In genomic region chr4:125127305-125128084, GRCm38 (mm10) we compare ENCODE assay signal across 8 mouse cellular contexts. TPM values are rescaled to one million over a fixed set of nuclear protein-coding genes. Genes with fewer than 3 reads are reported as not detected.
DNase-seq lines count a peak whose midpoint lies in the region; ATAC-seq and TF ChIP-seq lines count a peak whose summit lies in the region.

Gene Zc3h12a, minus strand, starts transcription at chr4:125127840.

- no peaks in the 10 kb centered on the region for H3K36me3 ChIP-seq in intestine, embryonic 14.5 days (ENCODE audit: control insufficient read depth, insufficient read depth, low read length)
- H3K36me3 ChIP-seq in limb, embryonic 14.5 days (ENCODE audit: control insufficient read depth, insufficient read depth, low read length) = no peaks in the 10 kb centered on the region
- no peaks in the 10 kb centered on the region for H3K36me3 ChIP-seq in midbrain, embryonic 15.5 days (replicated peaks)
- H3K36me3 ChIP-seq in spleen, adult 2 months (ENCODE audit: control insufficient read depth, insufficient read depth, low read length) = peaks cover 19% of the 10 kb centered on the region

- peak; percentile 85 for ATAC-seq in intestine, embryonic 14.5 days (replicated peaks; ENCODE audit: low FRiP score, low TSS enrichment, low read depth)
- peak; percentile 90 for ATAC-seq in limb, embryonic 14.5 days (ENCODE audit: low FRiP score, low read depth)
- ATAC-seq in midbrain, embryonic 15.5 days (replicated peaks) = peak; percentile 87

- 2% methylated on average over 59 of the region's 62 CpGs for WGBS in intestine, embryonic 14.5 days
- 3% methylated on average over 55 of the region's 62 CpGs for WGBS in limb, embryonic 14.5 days
- WGBS in midbrain, embryonic 15.5 days = 2% methylated on average over 62 of the region's 62 CpGs
- WGBS in spleen, adult 2 months = under 1% methylated on average over 62 of the region's 62 CpGs

- peak within 1 kb of the TSS; percentile 40 for H3K9ac ChIP-seq in intestine, embryonic 14.5 days (ENCODE audit: low read length)
- peak within 1 kb of the TSS; percentile 45; the same call in 1 of the 2 replicates for H3K9ac ChIP-seq in limb, embryonic 14.5 days (ENCODE audit: low read depth, low read length, severe bottlenecking)
- H3K9ac ChIP-seq in midbrain, embryonic 15.5 days = peak within 1 kb of the TSS; percentile 54

- H3K4me3 ChIP-seq in cortical plate, adult 2 months (ENCODE audit: insufficient read depth, low read length) = peak within 1 kb of the TSS; percentile 58
- peak within 1 kb of the TSS; percentile 60 for H3K4me3 ChIP-seq in intestine, embryonic 14.5 days (ENCODE audit: low read depth, low read length)
- peak within 1 kb of the TSS; percentile 63 for H3K4me3 ChIP-seq in limb, embryonic 14.5 days (replicated peaks; ENCODE audit: low read length)
- peak within 1 kb of the TSS; percentile 61 for H3K4me3 ChIP-seq in midbrain, embryonic 15.5 days
- peak within 1 kb of the TSS; percentile 85 for H3K4me3 ChIP-seq in spleen, adult 2 months (ENCODE audit: extremely low read depth, insufficient read depth, insufficient read length)

- H3K9me3 ChIP-seq in intestine, embryonic 14.5 days (ENCODE audit: control insufficient read depth, low read length) = no peaks in the 10 kb centered on the region
- no peaks in the 10 kb centered on the region for H3K9me3 ChIP-seq in limb, embryonic 14.5 days (ENCODE audit: control insufficient read depth, low read length)
- H3K9me3 ChIP-seq in midbrain, embryonic 15.5 days = no peaks in the 10 kb centered on the region

- 0 out of 2 replicates have a peak, but pooled peaks cover 1% of the 10 kb centered on the region for H3K4me1 ChIP-seq in cortical plate, adult 2 months (ENCODE audit: control insufficient read depth, insufficient read depth, low read length)
- peaks cover 13% of the 10 kb centered on the region; the same call in 1 of the 2 replicates for H3K4me1 ChIP-seq in intestine, embryonic 14.5 days (replicated peaks; ENCODE audit: control insufficient read depth, insufficient read depth, low read length)
- H3K4me1 ChIP-seq in limb, embryonic 14.5 days (ENCODE audit: control insufficient read depth, insufficient read depth, low read length) = peaks cover 9% of the 10 kb centered on the region; the same call in 1 of the 2 replicates
- peaks cover 14% of the 10 kb centered on the region for H3K4me1 ChIP-seq in midbrain, embryonic 15.5 days
- peaks cover 29% of the 10 kb centered on the region; the same call in 1 of the 2 replicates for H3K4me1 ChIP-seq in spleen, adult 2 months (ENCODE audit: control insufficient read depth, insufficient read depth, insufficient read length)

- TF ChIP-seq CTCF in cortical plate, adult 2 months (IDR thresholded peaks at IDR 0.05; ENCODE audit: extremely low read depth, insufficient read depth, low read length) = no peak
- no peak for TF ChIP-seq CTCF in spleen, adult 2 months (IDR thresholded peaks at IDR 0.05; ENCODE audit: extremely low read depth, insufficient read depth, insufficient read length, insufficient replicate concordance)

- DNase-seq in left cerebral cortex, adult 18-20 months (ENCODE audit: low spot score in 2 of 2) = peak; percentile 66 to 74
- no peak for DNase-seq in left cerebral cortex, adult 11 months (ENCODE audit: low spot score)
- peak; percentile 91 for DNase-seq in gastrocnemius, postnatal 25 days
- peak; percentile 96 for DNase-seq in intestine, embryonic 14.5 days (ENCODE audit: low spot score)
- DNase-seq in limb, embryonic 14.5 days (ENCODE audit: low spot score) = peak; percentile 79
- DNase-seq in spleen, adult 2 months (ENCODE audit: low read depth in 1 of 2, low spot score in 2 of 2) = peak; percentile 91 to 93

- peak within 1 kb of the TSS; percentile 93 for H3K4me2 ChIP-seq in intestine, embryonic 14.5 days (ENCODE audit: low read length)
- peak within 1 kb of the TSS; percentile 98 for H3K4me2 ChIP-seq in limb, embryonic 14.5 days (replicated peaks; ENCODE audit: low read depth, low read length, severe bottlenecking)
- H3K4me2 ChIP-seq in midbrain, embryonic 15.5 days = peak within 1 kb of the TSS; percentile 99

- H3K27ac ChIP-seq in cortical plate, adult 2 months (ENCODE audit: insufficient read depth, low read length) = peak within 1 kb of the TSS; percentile 52; the same call in 1 of the 2 replicates
- no peak within 1 kb of the TSS for H3K27ac ChIP-seq in intestine, embryonic 14.5 days (ENCODE audit: low read depth)
- no peak within 1 kb of the TSS for H3K27ac ChIP-seq in limb, embryonic 14.5 days (replicated peaks; ENCODE audit: low read depth, low read length)
- no peak within 1 kb of the TSS for H3K27ac ChIP-seq in midbrain, embryonic 15.5 days
- peak within 1 kb of the TSS; percentile 99 for H3K27ac ChIP-seq in spleen, adult 2 months (ENCODE audit: insufficient read depth, low read length)

- 0 out of 2 replicates have a peak, but pooled peaks cover 6% of the 10 kb centered on the region for H3K27me3 ChIP-seq in intestine, embryonic 14.5 days (replicated peaks; ENCODE audit: control insufficient read depth, insufficient read depth, low read length)
- peaks cover 15% of the 10 kb centered on the region; the same call in 1 of the 2 replicates for H3K27me3 ChIP-seq in limb, embryonic 14.5 days (ENCODE audit: control insufficient read depth, insufficient read depth, low read length)
- H3K27me3 ChIP-seq in midbrain, embryonic 15.5 days (replicated peaks) = peaks cover 25% of the 10 kb centered on the region
- no peaks in the 10 kb centered on the region for H3K27me3 ChIP-seq in spleen, adult 2 months (ENCODE audit: control insufficient read depth, insufficient read depth, low read length)

- no peak for TF ChIP-seq POLR2A in cortical plate, adult 2 months (IDR thresholded peaks at IDR 0.05; ENCODE audit: extremely low read depth, insufficient read depth, low read length)
- TF ChIP-seq POLR2A in limb, embryonic 14.5 days (IDR thresholded peaks at IDR 0.05; ENCODE audit: borderline replicate concordance, extremely low read depth, insufficient read depth, insufficient read length) = no peak
- peak; percentile 93 for TF ChIP-seq POLR2A in spleen, adult 2 months (IDR thresholded peaks at IDR 0.05; ENCODE audit: low read depth, low read length)

RNA-seq across cellular contexts. Expression of gene Zc3h12a, which starts in this region (rescaled TPM):
- 1 to 10 TPM in 1 of 2 experiments, under 1 TPM in 1; 0.56 to 1.1 TPM for total RNA-seq in left cerebral cortex, adult 18-20 months (2021)
- 1.4 and 1.5 TPM in 2 replicates for polyA plus RNA-seq in cortical plate, adult 2 months (2012; rRNA removed)
- total RNA-seq in gastrocnemius, postnatal 25 days (2021) = 1 to 10 TPM; 2.3 to 2.9 TPM
- polyA plus RNA-seq in intestine, embryonic 14.5 days (2014; fragmentation: Nextera tagmentation; extraction: Ambion mirVana) = 0.81 and 1.2 TPM in 2 replicates
- polyA plus RNA-seq in limb, embryonic 14.5 days (2012; rRNA removed) = 3.0 and 3.2 TPM in 2 replicates
- polyA plus RNA-seq in limb, embryonic 14.5 days (2014; fragmentation: Nextera tagmentation; extraction: Ambion mirVana) = 1.4 and 1.7 TPM in 2 replicates
- 0.15 TPM in 2 replicates for polyA plus RNA-seq in midbrain, embryonic 15.5 days (2015; fragmentation: Nextera tagmentation; extraction: Ambion mirVana)
- 27.6 and 36.4 TPM in 2 replicates for polyA plus RNA-seq in spleen, adult 2 months (2012; rRNA removed)

Comparison
In these comparisons a context has a peak if more than half of its experiments do, and no peak if none do; other contexts are left out.
1. Peak in ATAC-seq, H3K4me3 ChIP-seq, H3K9ac ChIP-seq and H3K4me2 ChIP-seq in midbrain, embryonic 15.5 days; RNA of the gene not detected or under 1 TPM.
2. H3K27ac ChIP-seq: peak in cortical plate, adult 2 months (single experiment) and spleen, adult 2 months (single experiment); none in intestine, embryonic 14.5 days (single experiment), limb, embryonic 14.5 days (single experiment) and midbrain, embryonic 15.5 days (single experiment).
3. Peak in every context shown above with its lines, with median percentiles within 50 percentile points of each other: H3K4me3 ChIP-seq, ATAC-seq, H3K4me2 ChIP-seq and H3K9ac ChIP-seq.